Mouse (Mus musculus): ENCODE measurements at regions not wholly inside any gene's neighbourhood (a gene's known extent, or its start where the extent isn't known, plus 50 kb on each side); places are given as distances from the start of the nearest gene placed in this dataset.
A peak's percentile ranks its signal among the peaks of the same experiment; 100 is the strongest.

DNA sequence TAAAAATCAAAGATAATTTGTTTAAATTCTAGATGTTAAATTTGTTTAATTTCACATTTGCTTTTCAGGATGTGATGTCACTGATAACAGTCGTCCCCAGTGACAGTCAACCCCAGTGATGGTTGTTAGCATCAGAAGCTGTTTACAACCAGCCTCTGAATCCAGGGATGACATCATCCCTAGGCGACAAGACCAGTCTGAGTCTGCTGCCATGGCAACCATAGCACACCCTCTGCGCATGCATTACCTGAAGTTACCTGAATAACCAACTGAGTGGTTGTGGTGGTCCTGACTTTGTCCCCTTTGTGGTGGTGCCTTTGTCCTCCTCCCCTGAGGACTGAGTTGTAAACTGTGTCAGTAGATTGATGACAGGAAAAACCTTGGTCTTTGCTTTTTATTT, 92.0 kb upstream of the Zfp644 start:
- Histone ChIP-seq H3K4me1 (ENCODE audit: control insufficient read depth, insufficient read depth, low read length) (no peaks in the 10 kb centered on the region), H3K4me3 (ENCODE audit: insufficient read depth, low read length) (no peak overlapping the region), H3K27ac (ENCODE audit: insufficient read depth, low read length) (no peak overlapping the region)
- TF ChIP-seq POLR2A (IDR thresholded peaks at IDR 0.05; ENCODE audit: low read depth, low read length) (no peak), CTCF (IDR thresholded peaks at IDR 0.05; ENCODE audit: borderline replicate concordance, insufficient read depth, low read length) (no peak)

DNA sequence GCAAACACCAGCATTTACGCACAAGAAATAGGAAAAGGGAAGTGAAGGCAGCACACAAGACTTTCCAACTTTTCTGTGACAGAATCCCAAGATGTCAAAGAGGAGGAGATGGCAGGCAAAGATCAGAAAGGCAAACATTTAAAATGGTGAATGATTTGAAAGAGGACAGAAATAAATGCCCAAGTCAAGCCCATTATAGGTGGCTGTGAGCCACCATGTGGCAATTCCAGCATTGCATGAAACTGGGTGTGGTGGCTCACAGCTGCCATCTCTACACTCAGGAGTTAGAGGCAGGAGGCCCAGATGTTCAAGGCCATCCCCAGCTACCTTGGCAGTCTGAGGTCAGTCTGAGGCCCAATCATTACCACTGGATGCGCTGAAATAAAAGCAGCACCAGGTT, 88.0 kb upstream of the Zfp644 start:
- H3K4me3 ChIP-seq (ENCODE audit: insufficient read depth, low read length): no peak overlapping the region
- TF ChIP-seq POLR2A (IDR thresholded peaks at IDR 0.05; ENCODE audit: low read depth, low read length) (no peak), CTCF (IDR thresholded peaks at IDR 0.05; ENCODE audit: borderline replicate concordance, insufficient read depth, low read length) (no peak)
- no peaks in the 10 kb centered on the region for H3K4me1 ChIP-seq (ENCODE audit: control insufficient read depth, insufficient read depth, low read length)
- no peak overlapping the region for H3K27ac ChIP-seq (ENCODE audit: insufficient read depth, low read length)

DNA sequence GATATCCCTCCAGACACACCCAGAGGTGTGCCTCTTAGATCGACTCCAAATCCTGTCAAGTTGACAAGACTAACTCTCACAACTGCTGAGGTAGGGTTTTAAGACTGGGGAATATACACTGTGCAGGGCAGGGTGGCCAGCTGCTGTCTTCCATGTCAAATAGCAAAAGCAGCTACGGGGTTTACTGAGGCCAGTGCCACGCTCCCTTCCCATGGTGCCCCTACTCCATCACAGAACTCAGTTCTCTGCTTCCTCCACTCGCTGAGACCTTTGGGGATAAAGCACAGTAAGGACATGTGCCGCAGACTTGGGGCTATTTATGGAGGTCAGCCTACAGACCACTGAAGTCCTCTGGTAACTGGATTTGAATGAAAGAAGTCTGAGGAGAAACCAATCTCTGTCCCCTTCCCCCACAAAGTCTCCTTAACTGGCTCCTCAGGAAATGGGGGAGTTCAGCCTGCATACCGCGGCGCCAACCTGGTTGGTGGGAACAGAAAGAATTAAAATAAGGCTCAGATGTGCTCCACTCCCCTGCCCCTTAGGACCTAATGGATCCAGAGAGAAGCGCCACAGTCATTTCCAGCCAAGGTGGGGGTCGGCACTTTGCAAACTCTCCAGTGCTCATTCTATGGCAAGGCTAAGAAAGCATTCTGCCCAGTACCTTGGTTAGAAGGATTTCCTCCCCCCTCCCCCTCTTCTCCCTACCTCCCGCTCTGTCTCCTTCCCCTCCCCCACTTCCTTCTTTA, 87.0 kb upstream of the Zfp644 start:
- Histone ChIP-seq H3K27ac (ENCODE audit: insufficient read depth, low read length) (no peak overlapping the region), H3K4me1 (ENCODE audit: control insufficient read depth, insufficient read depth, low read length) (no peaks in the 10 kb centered on the region), H3K4me3 (ENCODE audit: insufficient read depth, low read length) (no peak overlapping the region)
- TF ChIP-seq POLR2A (IDR thresholded peaks at IDR 0.05; ENCODE audit: low read depth, low read length) (no peak), CTCF (IDR thresholded peaks at IDR 0.05; ENCODE audit: borderline replicate concordance, insufficient read depth, low read length) (no peak)

DNA sequence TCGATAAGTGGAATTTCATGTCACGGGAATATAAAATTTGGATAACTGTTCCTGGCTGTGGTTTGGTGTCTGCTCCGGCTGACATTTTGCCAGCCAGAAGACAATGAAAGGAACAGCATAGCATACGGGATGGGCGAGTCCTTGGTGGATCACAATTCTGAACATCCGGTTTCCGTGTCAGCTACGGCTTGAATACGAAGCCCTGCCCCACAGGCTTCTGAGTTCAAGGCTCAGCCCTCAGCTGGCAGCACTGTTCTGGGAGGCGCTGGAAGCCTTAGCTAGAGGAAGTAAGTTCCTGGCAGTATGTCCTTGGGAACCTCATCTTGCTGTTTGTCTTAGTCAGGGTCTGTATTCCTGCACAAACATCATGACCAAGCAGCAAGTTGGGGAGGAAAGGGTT, 83.7 kb upstream of the Zfp644 start:
- Histone ChIP-seq H3K4me3 (ENCODE audit: insufficient read depth, low read length) (no peak overlapping the region), H3K27ac (ENCODE audit: insufficient read depth, low read length) (no peak overlapping the region), H3K4me1 (ENCODE audit: control insufficient read depth, insufficient read depth, low read length) (no peaks in the 10 kb centered on the region)
- TF ChIP-seq CTCF (IDR thresholded peaks at IDR 0.05; ENCODE audit: borderline replicate concordance, insufficient read depth, low read length) (no peak), POLR2A (IDR thresholded peaks at IDR 0.05; ENCODE audit: low read depth, low read length) (no peak)

DNA sequence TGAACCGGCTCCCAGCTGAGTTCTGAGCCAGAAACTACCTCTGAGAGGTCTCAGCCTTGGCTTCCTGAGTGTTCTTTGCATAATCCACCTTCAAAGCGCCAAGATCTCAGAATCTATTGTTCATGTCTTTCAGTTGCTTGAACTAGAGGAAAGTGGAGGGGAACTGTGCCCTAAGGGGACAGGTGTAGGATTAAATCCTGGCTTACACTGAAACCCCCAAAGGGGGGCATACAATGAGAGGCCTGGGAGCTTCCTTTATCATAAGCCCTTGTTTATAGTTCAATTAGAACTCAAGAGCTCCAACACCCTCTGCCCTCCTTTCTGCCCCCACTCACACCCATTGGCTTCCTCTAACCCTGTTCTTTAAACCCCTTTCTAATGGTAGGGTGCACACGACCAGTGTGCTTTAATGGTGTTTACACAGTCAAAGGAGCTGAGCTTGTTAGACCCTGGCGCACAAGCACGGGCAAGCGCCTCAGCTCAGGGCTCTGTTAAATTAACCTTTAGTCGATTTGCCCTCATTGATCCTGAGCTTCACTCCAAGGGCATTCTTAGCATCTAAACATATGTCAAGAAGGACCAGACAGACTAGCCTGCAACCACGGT, 81.2 kb upstream of the Zfp644 start:
- H3K4me3 ChIP-seq (ENCODE audit: insufficient read depth, low read length): no peak overlapping the region
- H3K4me1 ChIP-seq (ENCODE audit: control insufficient read depth, insufficient read depth, low read length): no peaks in the 10 kb centered on the region; the same call in 1 of the 2 replicates
- TF ChIP-seq POLR2A (IDR thresholded peaks at IDR 0.05; ENCODE audit: low read depth, low read length) (no peak), CTCF (IDR thresholded peaks at IDR 0.05; ENCODE audit: borderline replicate concordance, insufficient read depth, low read length) (no peak)
- no peak overlapping the region for H3K27ac ChIP-seq (ENCODE audit: insufficient read depth, low read length)

DNA sequence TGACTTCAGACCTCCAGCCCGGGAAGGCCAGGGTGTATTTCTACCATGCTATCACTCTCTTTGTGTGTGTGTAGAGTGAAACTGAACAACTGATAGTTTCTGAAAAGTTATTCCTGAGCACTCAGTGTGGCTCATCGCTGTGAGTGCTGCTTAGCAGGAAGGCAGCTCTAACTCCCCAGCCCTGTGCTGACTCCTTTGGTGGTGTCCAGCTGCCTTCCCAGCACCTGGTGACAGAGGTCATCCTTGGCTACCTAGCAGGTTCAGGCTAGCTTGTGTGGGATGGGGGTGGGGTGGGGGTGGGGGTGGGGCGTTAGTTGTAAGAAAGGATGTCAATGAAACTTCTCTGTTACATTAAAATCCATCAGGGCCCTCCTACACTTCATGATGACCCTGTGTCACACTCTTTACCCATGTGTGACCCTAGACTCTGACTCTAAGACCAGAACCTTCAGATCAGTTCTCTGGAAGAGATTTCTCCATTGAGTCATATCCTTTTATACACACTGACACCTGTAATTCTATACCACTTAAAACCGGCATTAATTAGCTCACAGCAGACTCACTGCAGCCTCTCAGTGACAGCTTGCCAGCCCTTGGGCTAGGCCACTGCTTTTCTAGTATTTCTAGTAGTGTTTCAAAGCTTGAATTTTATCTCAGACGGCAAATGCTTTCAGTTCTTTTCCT, 78.1 kb upstream of the Zfp644 start:
- no peak overlapping the region for H3K4me3 ChIP-seq (ENCODE audit: insufficient read depth, low read length)
- H3K27ac ChIP-seq (ENCODE audit: insufficient read depth, low read length): no peak overlapping the region
- TF ChIP-seq CTCF (IDR thresholded peaks at IDR 0.05; ENCODE audit: borderline replicate concordance, insufficient read depth, low read length) (no peak), POLR2A (IDR thresholded peaks at IDR 0.05; ENCODE audit: low read depth, low read length) (no peak)
- no peaks in the 10 kb centered on the region; the same call in 1 of the 2 replicates for H3K4me1 ChIP-seq (ENCODE audit: control insufficient read depth, insufficient read depth, low read length)

DNA sequence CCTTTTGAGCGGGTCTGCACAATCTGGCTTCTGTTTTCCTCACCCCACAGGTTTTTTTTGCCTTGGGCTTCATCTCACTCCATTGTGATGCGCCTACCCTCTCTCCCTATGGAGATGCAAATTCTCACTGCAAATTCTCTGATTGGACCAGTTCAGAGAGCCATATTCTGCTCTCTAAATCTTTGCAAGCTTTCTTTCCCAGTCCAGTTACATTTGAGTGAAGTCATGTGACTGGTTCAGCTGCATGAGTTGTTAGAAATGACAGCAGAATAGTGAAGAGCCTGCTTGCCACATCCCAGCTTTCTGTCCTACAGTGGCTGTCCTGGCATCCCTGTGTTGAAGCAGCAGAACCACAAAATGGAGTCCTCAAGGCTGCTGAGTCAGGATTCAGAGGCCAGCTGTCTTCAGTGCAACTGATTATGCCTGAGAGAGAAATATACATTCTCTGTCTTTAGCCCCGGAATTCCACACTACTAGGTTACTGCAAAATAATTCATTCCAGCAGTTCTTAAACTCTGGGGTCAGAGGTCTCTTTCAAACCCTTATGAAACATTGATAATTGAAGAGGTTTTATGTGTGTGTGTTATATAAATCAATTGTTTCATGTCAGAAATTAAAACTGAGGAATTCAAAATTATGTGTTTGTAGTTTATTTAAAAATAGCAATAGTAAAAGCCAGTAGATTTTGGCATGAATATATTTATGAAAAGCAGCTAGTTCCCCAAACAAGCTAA, 76.3 kb upstream of the Zfp644 start:
- peak overlapping the region; percentile 45; the same call in 1 of the 2 replicates for H3K27ac ChIP-seq (ENCODE audit: insufficient read depth, low read length)
- no peaks in the 10 kb centered on the region; the same call in 1 of the 2 replicates for H3K4me1 ChIP-seq (ENCODE audit: control insufficient read depth, insufficient read depth, low read length)
- TF ChIP-seq POLR2A (IDR thresholded peaks at IDR 0.05; ENCODE audit: low read depth, low read length) (no peak), CTCF (IDR thresholded peaks at IDR 0.05; ENCODE audit: borderline replicate concordance, insufficient read depth, low read length) (no peak)
- no peak overlapping the region for H3K4me3 ChIP-seq (ENCODE audit: insufficient read depth, low read length)

DNA sequence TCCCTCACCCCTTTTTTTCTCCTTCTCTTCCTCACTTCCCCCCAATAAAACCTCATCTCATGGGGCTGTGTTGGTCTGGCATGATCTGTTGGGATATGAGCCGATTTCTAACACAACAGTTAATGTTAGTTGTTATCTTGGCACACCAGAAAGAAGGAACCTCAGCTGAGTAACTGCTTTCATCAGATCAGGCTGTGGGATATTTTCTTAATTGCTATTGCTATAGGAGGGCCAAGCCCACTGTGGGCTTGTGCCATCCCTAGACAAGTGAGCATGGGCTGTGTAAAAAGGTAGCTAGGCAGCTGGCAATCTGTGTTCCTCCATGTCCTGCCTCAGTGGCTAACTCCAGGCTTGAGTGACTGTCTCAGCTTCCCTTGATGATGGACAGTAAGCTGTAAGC, 73.9 kb upstream of the Zfp644 start:
- TF ChIP-seq CTCF (IDR thresholded peaks at IDR 0.05; ENCODE audit: borderline replicate concordance, insufficient read depth, low read length): no peak
- TF ChIP-seq POLR2A (IDR thresholded peaks at IDR 0.05; ENCODE audit: low read depth, low read length): no peak
- Histone ChIP-seq H3K4me1 (ENCODE audit: control insufficient read depth, insufficient read depth, low read length) (no peaks in the 10 kb centered on the region; the same call in 1 of the 2 replicates), H3K4me3 (ENCODE audit: insufficient read depth, low read length) (no peak overlapping the region), H3K27ac (ENCODE audit: insufficient read depth, low read length) (no peak overlapping the region)

DNA sequence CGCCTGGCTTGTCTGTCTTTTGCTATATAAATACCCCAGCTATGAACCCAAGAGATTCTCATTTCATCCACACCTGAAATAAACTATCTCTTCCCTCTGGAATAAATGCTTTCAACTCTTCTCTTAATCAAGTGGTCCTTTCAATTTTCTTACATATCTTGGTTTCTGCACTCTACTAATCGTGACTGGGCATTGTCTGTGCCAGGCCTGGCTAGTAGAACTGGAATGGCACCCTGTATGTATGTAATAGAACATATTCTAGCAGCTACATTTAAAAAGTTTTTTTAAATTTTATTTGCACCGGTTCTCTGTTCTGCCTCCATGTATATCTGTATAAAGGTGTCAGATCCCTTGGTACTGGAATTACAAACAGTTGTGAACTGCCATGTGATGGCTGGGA, 68.2 kb upstream of the Zfp644 start:
- TF ChIP-seq POLR2A (IDR thresholded peaks at IDR 0.05; ENCODE audit: low read depth, low read length) (no peak), CTCF (IDR thresholded peaks at IDR 0.05; ENCODE audit: borderline replicate concordance, insufficient read depth, low read length) (no peak)
- Histone ChIP-seq H3K4me1 (ENCODE audit: control insufficient read depth, insufficient read depth, low read length) (no peaks in the 10 kb centered on the region), H3K27ac (ENCODE audit: insufficient read depth, low read length) (no peak overlapping the region), H3K4me3 (ENCODE audit: insufficient read depth, low read length) (no peak overlapping the region)
